Mouse (Mus musculus) left cerebral cortex, postnatal 10 days (tissue): ENCODE data around the gene Lgi1. TPM values are rescaled to one million over a fixed set of nuclear protein-coding genes. Genes with fewer than 3 reads are reported as not detected.

Source experiments
- DNase-seq, 2 experiments: peaks; one replicate each; pipeline ENCODE4 v3.0.0; 2021 to 2022; ENCODE audit warnings: low spot score in 2 of 2, mixed read lengths in 1 of 2; ENCODE audit errors: extremely low spot score in 1 of 2
- intact Hi-C: fragments of 180-260 bp; cut with DNase I; formaldehyde crosslinking; loops from one replicate; pipeline ENCODE4 v1.15.1; 2025
- total RNA-seq, 2 experiments: library from RNA; stranded (reverse); gene quantifications; 2 replicates each; pipeline ENCODE4 v1.2.3; 2021

Gene Lgi1
- total RNA-seq, 2 experiments from 2014 or later: 105 to 108 TPM

DNA sequence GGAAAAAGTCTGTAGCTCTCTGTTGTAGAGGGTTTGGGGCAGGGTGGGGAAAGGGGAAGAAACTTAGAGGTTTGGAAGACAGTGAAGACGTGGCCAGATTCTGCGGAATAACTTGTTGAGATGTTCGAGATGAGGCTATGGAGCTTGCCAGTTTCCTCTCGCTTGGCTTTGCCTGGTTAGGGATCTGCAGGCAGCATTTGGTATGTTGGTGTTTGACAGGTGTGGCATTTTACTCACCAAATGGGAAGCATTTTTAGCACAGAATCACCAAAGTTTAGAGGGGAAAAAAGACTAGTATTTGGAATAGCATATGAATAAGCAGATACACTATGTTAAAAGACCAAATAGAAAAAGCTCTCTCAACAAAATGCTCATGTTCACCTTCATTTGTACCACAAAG lies 54.0 kb downstream of the Lgi1 start:
- intact Hi-C loops: no loop called here
- DNase-seq: no peak

DNA sequence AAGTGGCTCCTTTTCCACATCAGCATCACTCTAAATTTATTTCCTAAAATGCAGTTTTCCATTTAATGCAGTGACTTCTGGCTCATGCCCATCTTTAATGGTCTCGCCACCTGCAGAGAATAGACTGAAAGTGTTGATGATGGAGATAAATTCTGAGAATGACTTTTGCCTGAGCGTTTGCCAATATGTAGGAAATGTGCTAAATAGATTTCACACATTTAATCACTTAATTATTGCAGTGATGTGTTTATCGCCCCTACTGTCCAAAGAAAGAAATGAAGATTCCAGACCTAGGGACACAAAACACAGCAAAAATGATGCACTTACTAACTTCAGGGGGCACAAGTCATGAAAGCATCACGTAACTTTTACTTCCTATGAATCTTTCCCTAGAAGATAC lies 54.8 kb downstream of the Lgi1 start:
- intact Hi-C loops: no loop called here
- DNase-seq: no peak

DNA sequence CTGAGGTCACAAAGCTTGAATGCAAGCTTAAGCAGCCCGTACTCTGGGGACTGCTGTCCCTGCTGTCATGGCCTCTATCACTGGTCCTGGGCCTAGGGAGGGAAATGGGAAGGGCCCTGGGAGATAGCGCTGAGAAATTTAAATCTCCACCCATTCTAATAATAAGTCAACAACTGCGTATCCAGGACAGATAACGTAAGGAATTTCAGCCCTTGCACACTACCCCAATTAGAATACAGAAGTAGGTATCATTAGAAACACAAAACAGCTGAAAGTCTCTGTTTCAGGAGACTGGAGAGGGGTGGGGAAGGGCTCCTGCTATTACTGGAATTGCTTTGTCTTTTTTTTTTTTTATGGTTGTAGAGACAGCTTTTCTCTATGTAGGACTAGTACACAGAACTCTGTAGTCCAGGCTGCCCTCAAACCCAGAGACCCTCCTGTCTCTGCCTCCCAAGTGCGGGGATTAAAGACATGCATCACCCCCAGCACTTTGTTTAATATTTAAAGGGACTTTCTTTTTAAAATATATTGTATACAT lies 56.4 kb downstream of the Lgi1 start:
- no peak for DNase-seq
- intact Hi-C loops: loop anchor here (5.0 kb wide), 1 partner anchor 68 kb away; no protein-coding TSS in a partner anchor

DNA sequence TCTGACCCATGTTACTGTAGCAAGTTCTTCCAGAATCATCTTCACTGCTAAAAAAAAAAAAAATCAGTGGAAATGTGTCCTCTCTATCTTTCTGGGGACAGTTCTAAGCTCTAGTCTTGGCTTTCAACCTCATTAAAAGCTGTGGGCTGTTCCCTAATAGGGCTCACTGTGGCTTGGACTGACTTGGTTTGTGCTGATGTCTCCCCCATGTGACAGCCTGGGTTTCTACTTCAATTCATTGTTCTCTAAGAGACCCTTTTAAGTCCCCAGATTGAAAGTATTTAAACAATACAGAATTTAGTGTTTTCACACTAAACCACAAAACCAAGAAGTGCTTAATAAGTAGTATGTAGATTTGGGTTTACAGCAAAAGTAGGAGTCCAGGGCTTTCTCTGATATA lies 59.4 kb downstream of the Lgi1 start:
- DNase-seq: no peak
- intact Hi-C loops: loop anchor here (5.0 kb wide), 1 partner anchor 71 kb away; no protein-coding TSS in a partner anchor

DNA sequence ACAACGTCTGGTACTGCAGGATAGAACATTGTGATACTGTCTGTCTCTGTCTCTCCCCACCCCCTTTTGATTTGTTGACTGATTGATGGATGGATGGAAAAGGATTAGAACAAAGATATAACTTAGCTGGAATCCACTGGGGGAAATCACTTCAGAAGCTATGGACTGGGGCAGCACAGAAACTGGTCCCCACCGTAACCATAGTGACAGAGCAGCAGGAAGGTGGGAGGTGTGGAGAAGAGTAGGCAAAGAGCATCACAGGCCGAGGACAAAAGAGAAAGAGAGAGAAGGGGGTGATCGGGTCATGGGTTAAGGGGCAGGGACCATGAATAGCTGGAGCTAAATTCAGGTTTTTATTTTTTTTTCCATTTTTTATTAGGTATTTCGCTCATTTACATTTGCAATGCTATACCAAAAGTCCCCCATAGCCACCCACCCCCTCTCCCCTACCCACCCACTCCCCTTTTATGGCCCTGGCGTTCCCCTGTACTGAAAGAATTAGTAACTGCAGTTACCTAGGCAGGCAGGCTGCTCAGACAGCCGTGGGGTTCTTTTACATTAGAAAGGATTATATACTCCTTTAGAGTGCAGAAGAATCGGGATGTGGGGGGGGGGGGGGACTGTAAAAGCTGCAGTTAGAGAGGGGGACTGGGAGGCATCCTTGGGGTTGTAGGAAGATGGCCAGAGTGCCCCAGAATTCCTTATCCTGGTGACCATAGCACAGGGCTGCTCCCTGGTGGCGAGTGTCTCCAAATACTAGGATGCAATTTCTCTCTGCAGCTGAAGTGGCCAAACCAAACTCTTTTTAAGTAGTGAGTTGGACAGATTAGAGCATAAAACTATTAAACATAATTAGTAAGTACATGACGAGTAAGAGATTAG lies 60.1 kb downstream of the Lgi1 start:
- intact Hi-C loops: loop anchor here (5.0 kb wide), 1 partner anchor 72 kb away; no protein-coding TSS in a partner anchor
- peak in 1 of 2 experiments; percentile 48 for DNase-seq

DNA sequence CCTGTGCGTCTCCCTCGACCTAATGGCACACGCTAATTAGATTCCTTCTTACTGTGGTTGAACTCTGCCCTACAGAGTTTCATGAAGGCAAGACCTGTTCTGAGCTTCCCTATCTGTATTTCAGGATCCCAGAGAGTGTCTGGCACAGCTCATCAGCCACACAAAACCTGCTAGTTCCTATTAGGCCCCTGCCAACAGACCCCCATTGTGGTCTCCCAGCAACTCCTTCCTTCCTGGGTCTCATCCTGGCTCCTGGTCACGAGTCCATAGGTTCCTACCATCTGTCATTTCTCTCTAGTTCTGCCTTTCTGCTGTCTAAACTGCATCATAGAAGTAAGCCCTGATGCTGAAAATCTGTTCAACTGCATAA lies 60.7 kb downstream of the Lgi1 start:
- no peak for DNase-seq
- intact Hi-C loops: no loop called here

DNA sequence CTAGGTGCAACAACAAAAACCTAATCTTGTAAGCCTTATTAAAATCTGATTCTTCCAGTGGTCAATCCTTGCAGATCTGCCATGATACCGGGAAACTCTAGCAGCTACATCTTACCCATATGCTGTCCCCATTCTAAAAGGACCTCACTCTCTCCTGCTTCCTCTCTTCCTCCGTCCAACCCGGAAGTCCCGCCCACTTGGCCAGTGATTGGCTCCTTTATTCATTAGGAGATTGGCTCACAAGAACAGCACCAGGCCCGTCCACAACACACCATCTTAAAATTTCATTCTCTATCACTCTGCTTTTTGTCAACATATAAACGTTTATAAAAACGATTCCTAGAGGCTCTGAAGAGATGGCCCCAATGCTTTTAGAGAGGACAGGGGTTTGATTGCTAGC lies 61.5 kb downstream of the Lgi1 start:
- intact Hi-C loops: no loop called here
- DNase-seq: no peak

DNA sequence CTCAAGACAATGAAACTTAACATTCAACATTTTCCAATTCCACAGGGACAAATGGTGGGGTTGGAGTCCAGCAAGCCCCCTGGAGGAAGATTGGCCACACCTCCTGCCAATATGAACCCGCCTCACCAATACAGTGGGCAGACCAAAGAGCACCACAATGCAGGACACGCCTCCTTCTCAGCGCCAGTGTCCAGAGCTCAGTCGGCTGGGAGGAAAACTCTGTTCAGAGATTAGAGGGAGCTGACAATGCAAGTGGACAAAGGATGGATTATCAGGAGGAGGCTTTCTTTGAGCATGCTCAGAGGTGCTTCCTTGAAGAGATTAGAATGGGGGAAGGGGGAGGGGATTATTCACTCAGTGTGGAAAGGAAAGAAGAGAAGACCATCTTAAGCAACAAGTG lies 62.7 kb downstream of the Lgi1 start:
- intact Hi-C loops: no loop called here
- no peak for DNase-seq

DNA sequence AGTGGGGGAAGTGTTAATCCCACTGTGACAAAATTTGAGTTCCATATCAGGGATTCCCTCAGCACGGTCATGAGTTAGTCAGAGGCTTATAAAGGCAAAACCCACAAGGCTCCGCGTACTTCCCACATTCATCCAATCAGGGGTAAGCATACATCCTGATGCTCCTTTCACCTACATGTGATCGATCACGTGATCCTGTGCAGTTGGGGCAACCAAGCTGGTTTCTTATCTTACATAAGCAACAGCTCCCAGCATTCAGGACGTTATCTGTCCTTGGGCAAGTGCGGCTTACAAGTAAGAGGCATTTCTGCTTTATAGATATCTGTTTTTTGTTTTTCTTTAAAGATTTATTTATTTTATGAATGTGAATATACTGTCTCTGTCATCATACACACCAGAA lies 63.7 kb downstream of the Lgi1 start:
- intact Hi-C loops: no loop called here
- DNase-seq: no peak

DNA sequence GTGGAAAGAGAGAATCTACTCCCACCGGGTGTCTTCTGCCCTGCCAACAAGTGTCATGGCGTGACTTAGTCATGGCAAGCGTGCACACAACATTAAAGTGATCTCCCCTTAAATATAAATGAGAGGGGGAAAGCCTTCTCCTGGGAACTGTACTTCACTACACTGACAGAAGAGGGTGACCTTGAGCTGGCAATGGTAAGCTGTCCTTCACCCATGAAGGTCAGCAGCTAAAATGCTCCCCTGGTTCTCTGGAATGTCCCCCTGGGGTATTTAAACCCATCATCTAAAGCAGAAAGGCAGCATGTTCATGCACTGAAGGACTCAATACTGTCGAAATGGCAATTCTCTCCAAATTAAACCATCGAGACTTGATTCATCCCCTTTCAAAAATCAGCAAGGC lies 64.9 kb downstream of the Lgi1 start:
- no peak for DNase-seq
- intact Hi-C loops: no loop called here

DNA sequence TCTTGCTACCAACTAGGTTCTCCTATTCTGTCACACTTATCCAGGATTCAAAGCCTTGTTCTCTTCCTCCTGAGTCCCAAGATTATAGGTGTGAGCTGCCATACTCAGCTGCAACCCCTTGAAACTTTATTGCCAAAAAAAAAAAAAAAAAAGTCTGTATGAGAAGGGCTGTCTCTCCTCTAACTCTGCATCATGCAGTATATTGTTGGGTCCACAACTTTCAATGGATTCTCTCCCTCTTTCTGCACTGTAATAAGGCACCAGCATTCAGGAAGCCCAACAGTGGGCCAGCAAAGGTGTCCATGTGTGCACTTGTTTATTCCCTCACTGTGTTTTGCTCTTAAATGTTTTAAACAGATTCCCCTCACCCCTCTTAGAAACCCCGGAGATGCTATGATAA lies 66.7 kb downstream of the Lgi1 start:
- DNase-seq: no peak
- intact Hi-C loops: loop anchor here (5.0 kb wide), 1 partner anchor 114 kb away; no protein-coding TSS in a partner anchor

DNA sequence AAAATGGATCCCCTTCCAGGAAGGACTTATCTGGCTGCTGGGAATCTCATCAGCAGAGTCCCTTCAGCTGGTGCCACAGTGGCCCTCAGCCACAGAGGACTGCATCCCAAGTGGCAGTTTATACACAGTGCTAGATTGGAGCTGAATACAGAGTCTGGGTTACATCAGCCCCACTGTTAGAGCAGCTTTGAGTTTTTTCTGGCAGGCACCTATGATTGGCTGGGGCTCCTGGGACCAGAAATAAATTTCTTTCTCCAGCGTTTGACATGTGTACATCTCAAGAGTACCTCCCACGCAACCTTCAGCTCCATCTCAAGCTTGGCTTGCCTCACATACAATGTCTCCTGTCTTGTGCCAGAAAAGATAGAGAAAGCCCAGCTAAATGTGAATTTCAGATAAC lies 67.9 kb downstream of the Lgi1 start:
- DNase-seq: peak in 1 of 2 experiments; percentile 40
- intact Hi-C loops: loop anchor here (5.0 kb wide), 1 partner anchor 115 kb away; no protein-coding TSS in a partner anchor

DNA sequence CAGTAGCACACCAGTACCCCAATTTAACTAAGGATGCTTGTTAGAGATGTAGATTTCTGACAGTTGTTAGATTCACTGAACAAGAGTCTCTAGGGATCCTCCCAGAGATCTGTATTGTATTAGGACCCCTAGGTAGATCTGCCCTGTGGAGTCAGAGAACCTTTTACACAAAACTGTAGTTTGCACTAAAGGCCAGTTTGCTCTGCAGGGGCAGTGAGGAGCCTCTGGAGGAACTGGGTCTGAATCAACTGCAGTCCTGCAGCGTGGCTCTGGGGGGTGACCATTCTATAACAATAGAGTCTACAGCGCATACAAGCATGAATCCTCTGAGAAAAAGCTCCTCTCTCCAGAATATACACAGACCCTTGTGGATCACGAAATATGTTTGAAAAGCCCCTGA lies 68.5 kb downstream of the Lgi1 start:
- intact Hi-C loops: loop anchor here (5.0 kb wide), 1 partner anchor 116 kb away; no protein-coding TSS in a partner anchor

DNA sequence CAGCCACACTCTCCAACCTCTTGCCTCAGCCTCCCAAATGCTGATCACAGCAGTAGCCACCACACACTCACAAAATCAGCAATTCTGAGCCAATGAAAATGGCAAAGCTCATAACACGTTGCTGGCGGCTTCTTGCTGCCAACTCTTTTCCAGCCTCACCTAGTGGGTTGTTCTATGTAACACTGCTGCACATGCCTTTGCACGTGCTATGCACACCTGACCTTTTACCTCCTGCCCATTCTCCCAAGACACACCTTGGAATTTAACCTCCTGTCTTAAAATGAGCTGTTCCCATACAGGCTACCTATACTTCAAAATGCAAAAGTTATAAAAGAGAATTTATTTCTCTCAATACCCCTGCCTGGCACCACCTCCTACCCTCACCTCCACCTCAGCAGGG lies 72.2 kb downstream of the Lgi1 start:
- intact Hi-C loops: no loop called here
- no peak for DNase-seq

More for the DNA sequence above, 68.5 kb downstream of the Lgi1 start:
- DNase-seq: no peak

DNA sequence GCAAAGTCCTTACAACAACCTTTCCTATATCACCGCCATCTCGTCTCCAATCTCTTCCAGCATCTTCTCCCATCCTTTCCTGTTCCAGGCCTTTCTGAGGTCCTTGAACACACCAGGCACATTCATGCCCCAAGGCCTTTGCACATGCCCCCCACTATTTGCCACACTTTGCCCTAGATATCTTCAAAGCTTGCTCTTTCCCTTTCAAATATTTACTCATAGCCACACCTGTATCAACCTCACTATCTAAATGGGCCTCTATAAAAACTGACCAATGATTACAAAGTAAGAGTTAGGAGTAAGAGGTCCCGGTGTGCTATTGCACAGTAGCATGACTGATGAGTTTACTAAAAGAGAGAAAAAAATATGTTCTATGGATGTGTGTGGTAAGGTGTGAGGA lies 73.0 kb downstream of the Lgi1 start:
- intact Hi-C loops: no loop called here
- no peak for DNase-seq

DNA sequence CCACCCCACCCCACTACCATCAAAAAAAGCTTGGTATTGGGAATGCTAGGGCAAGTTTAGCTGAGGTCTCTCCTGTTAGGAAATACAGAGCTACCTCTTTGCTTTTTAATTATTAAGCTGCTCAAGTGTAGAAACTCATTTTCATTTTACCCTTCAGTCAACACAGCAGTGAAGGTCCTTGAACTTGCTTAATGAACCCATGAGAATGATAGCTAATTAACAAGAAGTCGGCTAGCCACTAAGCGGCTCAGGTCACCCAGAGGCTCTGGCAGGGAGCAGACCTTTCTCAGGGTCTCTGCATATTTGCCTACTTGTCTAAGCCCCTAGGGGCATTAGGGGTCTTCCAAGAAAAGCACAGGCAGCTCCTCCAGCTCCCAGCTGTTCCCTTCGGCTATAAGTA lies 75.4 kb downstream of the Lgi1 start:
- intact Hi-C loops: no loop called here
- no peak for DNase-seq

DNA sequence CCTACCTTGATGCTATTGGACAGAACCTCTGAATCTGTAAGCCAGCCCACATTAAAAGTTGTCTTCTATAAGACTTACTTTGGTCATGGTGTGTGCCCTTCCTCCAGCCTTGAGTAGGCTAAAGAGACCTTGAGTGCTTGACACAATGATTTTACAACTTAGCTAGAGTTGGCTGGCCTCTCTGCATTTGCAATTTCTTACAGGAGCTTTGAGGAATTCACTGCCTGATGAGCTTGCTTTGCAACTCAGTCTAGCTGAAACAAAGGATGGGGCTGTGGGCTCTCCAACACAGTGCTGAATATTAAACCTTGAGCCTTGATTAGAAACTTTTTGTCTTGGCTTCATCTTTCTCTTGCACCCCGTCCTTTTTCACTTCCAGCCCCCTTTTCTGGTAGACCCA lies 78.9 kb downstream of the Lgi1 start:
- no peak for DNase-seq
- intact Hi-C loops: no loop called here

DNA sequence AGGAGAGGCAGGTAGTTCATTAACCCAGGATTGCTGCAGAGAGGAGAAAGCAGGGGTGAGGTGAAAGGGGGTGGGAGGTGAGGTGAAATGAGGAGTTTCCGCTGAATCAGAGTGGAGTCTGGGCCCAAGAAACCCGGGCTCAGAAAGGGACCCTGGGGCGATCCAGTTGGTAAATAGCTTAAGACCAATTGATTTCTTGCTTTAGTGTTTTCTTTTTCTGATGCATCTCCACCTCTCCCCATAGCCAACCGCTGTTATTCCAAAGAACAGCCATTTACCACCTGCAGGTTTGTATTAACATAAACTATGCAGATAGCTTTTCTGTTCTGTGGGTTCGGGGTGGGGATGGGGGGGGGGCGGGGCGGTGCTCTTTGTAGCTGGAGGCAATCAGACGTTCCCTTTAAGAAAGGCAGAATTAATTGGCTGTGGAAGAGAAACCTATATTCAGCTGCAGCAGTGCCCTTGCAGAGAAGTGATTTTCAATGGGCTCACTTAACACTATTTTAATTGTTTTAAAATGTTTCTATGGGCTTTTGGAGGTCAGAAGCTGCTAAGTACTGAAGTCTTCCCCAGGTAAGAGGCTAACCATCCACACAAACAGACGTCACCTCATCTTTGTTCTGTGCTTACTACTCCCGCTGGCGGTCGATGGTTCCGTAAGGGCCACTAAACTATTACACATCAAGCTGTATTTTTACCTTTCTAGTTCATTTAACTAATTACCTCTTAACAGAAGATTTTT lies 84.1 kb downstream of the Lgi1 start:
- no peak for DNase-seq
- intact Hi-C loops: no loop called here

DNA sequence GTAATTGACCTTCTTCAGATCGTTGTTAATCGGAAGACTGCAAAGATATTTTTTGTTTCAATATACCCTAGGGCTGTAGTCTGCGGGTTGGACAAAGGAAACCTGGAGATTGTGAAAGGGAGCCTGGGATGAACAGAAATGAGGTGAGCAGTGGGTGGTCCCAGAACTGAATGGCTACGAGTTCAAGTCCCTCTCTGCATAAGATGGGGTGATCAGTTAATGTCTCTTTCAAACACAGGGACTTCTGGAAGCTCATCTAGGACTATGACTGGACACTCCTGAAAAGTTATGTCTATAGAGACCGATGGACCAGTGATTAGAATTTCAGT lies 84.6 kb downstream of the Lgi1 start:
- intact Hi-C loops: no loop called here
- no peak for DNase-seq

DNA sequence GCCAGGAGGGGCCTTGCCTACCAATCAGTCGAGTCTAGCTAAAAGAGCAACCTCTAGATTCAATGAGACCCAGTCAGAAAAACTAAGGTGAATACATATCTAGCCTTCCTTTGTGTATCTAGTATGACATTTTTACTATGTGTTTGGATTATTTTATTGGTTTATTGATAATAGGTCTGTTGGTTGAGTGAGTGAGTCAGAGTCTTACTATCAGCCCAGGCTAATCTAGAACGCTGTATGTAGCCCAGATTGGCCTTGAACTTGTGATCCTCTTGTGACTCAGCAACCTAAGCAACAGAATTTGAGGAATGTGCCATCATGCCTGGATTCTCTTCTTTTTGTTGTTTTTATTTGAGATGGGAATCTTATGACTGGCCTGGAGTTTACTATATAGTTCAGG lies 86.9 kb downstream of the Lgi1 start:
- no peak for DNase-seq
- intact Hi-C loops: loop anchor here (5.0 to 10.0 kb wide), 4 partner anchors 96 to 396 kb away; no protein-coding TSS in a partner anchor
